Mouse (Mus musculus): Measurements from ENCODE around the gene Gm49673. TPM values are rescaled to one million over a fixed set of nuclear protein-coding genes. Genes with fewer than 3 reads are reported as not detected.
A peak's percentile ranks its signal among the peaks of the same experiment; 100 is the strongest.
"Not testable (repeated sequence)": the region's sequence is repeated elsewhere in the genome, so short reads cannot be mapped to it uniquely, and the experiment has no call there.

Gm49673 gene
- polyA plus RNA-seq, 1 experiment: not detected

DNA sequence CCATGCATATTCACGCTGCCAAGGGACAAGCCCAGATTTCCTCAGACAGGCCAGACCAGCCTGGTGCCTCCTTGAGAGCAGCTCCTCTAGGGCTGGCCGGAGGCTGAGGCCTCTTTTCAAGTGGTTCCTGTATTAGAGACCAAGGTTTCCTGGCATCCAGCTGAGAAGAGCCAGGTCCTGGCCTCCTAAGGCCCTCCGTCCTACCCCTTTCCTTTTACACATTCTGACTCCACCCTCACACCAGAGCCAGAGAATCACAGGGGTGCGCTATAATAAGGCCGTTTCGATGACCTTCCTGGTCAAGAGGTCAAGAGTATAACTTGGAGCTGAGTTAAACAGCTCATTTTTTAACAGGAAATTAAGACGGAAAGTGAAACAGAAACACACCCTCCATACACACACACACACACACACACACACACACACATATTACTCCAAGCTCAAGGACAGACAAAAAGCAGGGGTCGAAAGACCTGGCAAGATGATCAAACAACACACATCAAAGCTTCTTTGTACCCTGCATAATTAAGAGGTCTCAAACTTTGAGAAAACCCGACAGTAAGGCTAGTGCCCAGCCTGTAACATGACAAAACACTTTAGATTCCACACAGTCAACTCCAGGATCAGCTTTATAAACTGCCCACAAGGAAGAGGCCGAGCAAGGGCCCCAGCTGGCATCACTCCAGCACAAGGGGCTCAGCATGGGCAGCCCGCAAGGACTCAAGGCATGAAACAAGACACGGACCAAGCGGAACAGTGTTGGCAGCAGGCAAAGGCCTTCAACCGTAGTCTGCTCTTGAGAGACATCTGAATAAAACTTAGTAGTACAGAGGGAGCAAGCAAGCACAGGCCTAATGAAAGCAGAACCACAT, 3.5 kb downstream of the Gm49673 start:
- WGBS: 37% methylated on average over 14 of the region's 14 CpGs
- DNase-seq (ENCODE audit: low read depth, low spot score): not testable (repeated sequence)

DNA sequence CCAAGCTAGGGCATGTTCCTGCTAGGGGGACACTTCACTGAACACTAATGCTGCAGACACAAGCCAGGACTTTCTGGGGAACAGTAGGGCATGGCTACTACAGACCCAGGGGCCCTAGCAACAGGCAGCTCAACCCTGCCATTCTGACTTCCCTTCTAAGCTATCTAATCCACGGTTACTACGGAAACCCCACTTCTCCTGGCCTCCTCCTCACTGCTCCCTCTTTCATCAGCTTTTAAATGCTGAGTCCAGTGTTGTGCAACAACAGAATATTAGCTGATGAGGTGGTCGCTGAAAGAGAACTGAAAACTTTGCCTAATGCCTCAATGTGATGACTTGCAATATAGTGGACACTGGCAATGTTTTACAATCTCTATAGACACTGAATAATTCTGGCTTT, 7.4 kb downstream of the Gm49673 start:
- DNase-seq (ENCODE audit: low read depth, low spot score): not testable (repeated sequence)
- WGBS: 94% methylated on average over 3 of the region's 3 CpGs

DNA sequence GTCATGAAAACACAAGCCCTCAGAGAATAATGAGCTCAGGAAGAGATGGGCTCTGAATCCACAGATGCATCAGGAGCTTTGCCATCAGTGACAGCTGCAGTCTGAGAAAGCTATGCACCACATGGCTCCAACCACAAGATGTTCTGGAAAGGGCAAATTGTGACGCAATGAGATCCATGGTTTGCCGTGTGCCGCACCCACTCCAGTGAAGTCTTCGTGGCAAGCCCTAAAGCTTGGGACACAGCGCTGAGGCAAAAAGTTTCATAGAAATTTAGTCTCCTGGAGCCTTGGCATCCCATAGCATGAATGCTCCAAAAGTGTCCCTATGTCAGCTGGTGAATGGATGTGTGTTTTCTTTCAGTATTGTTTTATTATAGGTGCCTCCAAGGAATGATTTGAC, 9.5 kb downstream of the Gm49673 start:
- not testable (repeated sequence) for DNase-seq (ENCODE audit: low read depth, low spot score)
- 88% methylated on average over 5 of the region's 5 CpGs for WGBS

DNA sequence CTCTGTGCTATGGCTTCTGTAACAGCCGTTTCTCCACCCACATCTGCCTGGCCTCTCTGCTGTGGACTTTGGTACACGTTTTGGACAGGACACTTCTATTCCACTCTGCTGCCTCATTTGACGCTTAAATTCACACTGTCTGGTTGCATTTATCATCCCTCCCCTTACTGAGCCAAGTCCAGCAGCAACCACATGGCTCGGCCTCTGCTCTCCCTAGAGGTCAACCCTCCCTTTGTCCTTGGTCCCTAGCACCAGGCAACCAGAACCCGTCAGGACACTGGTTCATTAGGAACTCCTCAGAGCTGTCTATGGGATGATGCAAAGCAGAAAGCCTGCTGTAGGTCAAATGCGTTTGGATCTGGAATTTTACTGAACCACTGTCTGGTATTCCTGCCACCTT, 16.7 kb downstream of the Gm49673 start:
- DNase-seq (ENCODE audit: low read depth, low spot score): not testable (repeated sequence)
- WGBS: no CpG with 5 or more reads among the region's 6 CpGs

DNA sequence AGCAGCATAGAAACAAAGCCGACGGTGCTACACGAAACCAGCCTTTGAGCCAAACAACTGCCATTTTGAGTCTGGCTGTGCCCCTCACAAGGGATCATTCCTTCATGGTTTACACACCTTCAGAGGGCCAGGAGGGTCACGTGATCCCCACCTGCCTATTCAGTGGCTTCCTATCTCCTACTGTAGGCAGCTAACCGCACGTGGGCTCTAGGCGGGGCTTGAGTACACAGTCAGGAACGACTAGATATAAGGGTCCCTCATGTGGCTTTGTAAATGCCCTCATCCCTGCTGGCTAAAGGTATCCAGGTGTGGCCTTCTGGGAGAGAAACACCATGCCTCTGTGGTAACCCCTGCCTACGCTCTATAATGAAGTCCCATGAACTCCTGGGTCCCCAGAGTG, 18.0 kb downstream of the Gm49673 start:
- DNase-seq (ENCODE audit: low read depth, low spot score): not testable (repeated sequence)
- 56% methylated on average over 9 of the region's 9 CpGs for WGBS

DNA sequence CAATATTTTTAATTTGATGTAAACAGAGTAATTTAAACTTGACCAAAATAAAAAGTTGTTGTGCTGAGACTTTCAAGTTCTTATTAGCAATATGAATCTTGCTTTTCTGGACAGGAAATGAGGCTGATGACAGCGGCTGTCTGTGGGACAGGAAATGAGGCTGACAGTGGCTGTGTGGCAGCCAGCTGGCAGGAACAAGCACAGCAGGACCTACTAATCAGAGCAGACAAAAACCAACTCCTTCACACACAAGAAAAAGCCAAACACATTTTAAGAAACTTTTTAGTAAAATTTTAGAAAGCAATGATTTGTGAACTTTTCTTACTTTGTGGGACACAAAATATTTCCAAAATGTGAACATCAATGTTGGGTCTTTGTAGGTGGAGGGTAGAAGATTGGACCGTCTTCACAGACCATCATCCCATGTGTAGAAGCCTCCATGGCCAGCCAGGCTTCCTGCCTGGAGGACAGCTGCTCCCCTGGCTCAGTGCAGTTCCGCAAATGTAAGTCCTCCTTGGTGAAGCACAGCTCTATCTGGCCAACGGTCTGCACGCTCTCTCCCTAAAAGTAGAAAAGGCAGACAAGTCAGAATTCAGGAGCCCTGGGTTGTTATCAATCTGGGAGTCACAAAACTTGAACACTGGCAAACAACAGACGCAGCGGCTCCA, 19.1 kb downstream of the Gm49673 start:
- WGBS: no CpG with 5 or more reads among the region's 7 CpGs
- DNase-seq (ENCODE audit: low read depth, low spot score): not testable (repeated sequence)

DNA sequence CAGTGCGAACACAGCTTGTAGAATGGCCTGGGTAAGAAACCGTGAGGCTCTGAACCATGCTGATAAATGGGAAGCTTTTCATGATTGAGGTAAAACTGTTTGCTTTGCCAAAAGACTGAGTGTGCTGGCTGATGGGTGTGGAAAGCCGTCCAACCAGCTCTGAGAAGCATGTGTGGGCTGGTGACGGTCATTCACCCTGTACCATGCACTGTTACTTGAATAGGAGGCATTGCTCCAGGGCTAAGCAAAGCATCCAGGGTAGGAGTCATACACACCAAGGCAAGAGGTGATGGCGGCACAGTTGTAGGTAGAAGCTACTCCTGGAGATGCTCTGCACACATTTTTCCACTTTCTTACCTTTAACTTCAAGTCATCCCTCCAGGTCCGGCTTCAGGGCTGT, 23.0 kb downstream of the Gm49673 start:
- WGBS: 93% methylated on average over 3 of the region's 6 CpGs
- not testable (repeated sequence) for DNase-seq (ENCODE audit: low read depth, low spot score)

DNA sequence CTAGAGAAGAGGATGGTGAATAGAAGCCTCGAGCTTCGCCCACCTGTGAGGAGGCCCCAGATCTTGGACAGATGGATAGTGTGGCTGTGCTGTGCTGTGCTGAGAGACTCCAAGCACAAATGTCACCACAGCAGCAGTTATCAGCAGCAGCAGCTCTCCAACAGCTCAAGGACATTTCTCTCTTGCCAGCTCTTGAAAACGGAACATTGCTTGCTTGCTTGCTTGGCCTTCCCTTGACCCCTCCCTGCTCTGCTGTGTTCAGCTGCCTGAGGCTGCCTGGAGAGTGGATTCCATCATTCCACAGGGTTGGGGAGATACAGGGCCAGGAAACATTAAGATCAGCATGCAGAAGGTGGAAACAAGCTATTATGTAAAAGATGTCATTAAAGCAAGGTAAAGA, 24.6 kb downstream of the Gm49673 start:
- DNase-seq (ENCODE audit: low read depth, low spot score): not testable (repeated sequence)
- WGBS: no CpG with 5 or more reads among the region's 3 CpGs

DNA sequence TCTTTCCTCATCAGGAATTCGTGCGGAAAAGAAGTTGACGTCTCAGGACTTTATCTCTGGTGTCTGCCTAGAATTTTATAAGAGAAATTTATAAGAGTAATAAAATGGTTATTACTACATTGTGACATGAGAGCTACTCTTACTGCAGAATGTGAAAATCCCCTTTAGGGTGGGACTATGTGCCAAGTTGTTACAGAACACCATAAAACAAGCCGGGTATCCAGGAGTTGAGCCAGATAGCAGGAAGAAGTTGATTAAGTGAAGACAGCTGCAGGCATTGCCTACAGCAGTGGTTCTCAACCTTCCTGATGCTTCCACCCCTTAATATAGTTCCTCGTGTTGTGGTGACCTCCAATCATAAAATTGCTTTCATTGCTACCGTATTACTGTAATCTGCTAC, 30.7 kb downstream of the Gm49673 start:
- no CpG with 5 or more reads among the region's 6 CpGs for WGBS
- DNase-seq (ENCODE audit: low read depth, low spot score): not testable (repeated sequence)

DNA sequence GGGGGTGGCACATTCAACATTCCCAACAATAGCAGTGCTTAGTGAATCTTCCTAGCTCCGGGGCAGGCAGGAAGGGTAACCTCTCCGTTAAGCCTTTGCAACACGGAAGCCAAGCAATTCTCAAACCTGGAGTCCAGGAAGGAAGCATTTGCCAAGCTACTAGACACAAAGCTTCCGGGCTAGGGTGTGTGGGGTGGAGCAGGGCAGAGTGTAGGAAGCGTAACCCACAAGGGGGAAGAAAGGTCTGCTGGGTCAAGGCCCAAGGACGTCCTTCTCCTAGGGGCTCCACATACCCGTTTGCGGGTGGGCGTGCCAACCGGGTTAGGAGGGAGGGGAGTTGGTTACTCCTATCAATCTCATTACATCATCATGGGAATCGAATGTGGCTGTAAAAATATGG, 31.2 kb downstream of the Gm49673 start:
- DNase-seq (ENCODE audit: low read depth, low spot score): peak; percentile 39
- WGBS: 21% methylated on average over 8 of the region's 11 CpGs

DNA sequence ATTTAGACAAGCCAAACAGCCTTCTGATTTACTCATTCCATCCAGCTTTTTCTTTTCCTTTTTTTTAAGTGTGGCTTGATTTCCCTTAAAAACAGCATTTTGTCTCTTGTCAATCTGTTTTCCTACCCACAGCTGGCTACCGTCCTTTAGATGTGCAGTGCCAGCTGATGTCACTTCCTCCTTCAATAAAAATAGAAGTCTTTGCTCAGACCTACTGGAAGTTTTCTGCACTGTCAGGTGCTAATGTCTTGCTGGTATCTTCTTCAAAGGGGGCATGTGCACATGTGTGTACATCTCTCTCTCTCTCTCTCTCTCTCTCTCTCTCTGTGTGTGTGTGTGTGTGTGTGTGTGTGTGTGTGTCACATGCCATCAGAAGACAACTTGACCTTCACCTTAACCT, 35.4 kb downstream of the Gm49673 start:
- no CpG with 5 or more reads among the region's 1 CpGs for WGBS
- not testable (repeated sequence) for DNase-seq (ENCODE audit: low read depth, low spot score)

DNA sequence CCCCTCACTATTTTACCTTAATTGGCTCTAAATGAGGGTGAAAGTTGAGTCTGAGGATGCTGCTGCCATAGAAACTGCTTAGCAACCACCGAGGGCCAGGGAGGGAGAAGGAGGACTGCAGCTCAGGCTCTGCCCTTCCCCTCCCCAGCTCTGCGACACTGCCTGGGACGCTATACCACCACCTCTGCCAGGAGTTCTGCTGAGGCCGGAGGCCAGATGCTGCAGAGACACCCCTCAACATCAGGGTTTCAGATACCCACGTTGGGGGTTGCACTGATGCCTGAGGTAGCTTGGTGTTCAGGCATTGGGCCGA, 46.3 kb downstream of the Gm49673 start:
- DNase-seq (ENCODE audit: low read depth, low spot score): not testable (repeated sequence)
- 48% methylated on average over 4 of the region's 6 CpGs for WGBS

DNA sequence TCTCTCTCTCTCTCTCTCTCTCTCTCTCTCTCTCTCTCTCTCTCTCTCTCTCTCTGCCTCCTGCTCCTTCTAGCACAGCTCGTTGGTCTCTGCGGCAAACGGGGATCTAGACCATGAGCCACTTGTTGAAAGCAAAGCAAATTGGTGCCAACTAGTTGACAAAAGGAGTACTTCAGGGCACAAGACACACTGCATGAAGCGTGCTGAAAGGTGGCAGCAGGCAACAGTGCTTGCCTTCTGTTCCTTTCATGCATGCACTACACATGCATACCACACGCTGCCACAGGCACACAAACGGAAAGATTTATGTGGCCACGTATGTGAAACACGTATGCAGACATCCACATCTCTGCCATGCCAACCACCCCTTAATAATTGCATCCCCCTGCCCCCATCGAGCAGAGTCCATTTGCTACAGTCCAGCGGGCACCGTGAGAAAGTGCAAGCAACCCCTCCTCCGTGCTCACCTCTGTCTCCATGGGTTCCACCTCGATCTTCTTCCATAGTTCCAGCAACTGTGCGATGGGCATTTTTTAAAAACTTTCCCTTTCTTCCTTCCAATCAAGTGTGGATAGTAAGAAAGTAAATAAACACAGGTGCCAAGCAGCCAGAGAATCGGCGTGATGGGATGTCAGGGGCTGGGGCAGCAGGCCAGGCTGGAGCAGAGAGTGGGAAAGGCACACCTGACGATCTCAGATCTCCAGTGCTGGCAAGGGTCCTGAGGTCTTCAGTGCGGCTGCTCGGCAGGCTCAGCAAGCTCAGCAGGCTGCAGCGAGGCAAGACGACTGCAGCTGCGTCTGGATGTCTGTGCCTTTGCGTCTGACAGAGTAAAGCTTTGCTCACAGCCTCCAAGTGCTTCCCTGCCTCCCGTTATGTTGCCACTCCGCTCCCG, 46.9 kb downstream of the Gm49673 start:
- not testable (repeated sequence) for DNase-seq (ENCODE audit: low read depth, low spot score)
- WGBS: 66% methylated on average over 7 of the region's 26 CpGs

DNA sequence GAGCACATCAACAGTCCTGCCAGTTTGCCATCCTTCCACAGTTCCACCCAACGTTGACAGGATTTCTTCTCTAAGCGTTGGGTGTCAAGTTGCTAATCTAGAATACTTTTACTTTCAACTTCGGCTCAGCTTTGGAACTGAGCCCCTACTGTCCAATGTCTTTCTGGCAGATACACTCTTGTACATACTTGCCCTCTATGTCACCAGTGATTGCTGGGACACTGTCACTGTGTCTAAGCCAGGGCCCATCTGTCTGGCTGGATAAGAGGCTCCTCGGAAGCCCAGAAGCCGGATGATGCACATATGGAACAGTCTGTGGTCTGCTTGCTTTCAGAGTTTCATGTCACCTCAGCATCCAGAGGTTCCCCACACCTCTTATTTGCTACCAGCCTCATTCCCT, 51.4 kb downstream of the Gm49673 start:
- WGBS: 44% methylated on average over 3 of the region's 5 CpGs
- not testable (repeated sequence) for DNase-seq (ENCODE audit: low read depth, low spot score)

DNA sequence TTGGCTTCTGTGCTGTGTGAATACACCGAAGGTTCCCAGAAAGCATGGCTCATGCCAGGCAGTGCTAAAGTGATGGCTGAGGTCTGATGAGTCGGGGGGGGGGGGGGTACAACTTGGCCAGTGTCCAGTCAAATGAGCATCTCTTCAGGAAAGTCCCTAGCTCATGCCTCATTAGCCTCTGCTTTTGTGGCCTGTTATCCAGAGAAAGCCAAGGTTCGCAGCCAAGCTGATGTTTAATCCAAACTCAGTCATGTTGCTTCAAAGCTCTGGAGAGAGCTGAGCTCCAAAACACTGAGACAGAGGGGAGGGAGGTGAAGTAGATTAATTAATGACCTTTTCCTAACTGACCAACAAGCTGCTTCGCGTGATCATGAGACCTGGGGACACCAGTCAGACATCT, 51.9 kb downstream of the Gm49673 start:
- DNase-seq (ENCODE audit: low read depth, low spot score): not testable (repeated sequence)
- WGBS: 85% methylated on average over 3 of the region's 5 CpGs

DNA sequence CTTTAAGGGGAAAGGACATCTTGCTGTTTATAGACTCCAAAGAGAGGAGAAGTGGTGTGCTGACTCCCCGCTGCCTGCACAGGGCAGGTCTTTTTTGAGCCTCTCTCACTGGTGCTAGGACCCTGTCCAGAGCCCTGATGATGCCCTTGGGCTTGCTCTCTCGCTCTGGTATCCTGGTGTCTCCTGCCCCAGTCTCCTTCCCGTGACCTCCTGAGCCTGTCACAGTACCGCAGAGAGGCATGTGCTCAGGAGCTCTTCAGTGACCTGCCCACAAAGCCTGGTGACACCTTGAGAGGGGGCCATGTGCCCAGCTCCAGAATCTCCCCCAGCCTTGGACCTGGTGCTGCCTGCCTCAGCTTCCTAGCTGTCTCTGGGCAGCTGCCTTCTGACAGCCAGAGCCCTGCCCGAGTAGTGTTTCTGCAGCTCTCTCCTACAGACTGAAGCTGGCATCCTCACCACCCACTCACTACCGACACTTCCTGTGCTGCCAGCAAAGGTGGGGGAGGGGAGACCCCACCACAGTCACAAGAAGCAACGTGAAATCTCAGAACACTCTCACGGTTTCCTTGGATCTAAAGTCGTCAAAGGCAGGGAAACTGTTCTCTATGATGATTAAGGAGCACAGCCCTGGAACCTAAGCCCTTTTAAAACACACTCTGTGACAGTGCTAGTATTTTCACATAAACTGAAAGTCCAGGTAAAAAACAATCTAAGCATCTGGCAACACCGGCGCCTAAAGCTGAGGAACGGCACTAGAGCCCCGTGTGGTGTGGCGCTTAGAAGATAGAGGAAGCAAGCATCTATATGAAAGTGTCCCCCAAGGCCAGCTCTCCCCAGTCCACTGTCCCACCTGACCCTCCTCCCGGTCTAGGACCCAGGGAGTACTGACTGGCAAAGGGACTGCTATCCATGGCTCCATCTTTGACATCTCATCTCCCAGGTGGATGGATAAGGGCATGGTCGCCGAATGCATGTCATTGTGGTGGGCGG, 54.8 kb downstream of the Gm49673 start:
- WGBS: 48% methylated on average over 4 of the region's 18 CpGs
- not testable (repeated sequence) for DNase-seq (ENCODE audit: low read depth, low spot score)

DNA sequence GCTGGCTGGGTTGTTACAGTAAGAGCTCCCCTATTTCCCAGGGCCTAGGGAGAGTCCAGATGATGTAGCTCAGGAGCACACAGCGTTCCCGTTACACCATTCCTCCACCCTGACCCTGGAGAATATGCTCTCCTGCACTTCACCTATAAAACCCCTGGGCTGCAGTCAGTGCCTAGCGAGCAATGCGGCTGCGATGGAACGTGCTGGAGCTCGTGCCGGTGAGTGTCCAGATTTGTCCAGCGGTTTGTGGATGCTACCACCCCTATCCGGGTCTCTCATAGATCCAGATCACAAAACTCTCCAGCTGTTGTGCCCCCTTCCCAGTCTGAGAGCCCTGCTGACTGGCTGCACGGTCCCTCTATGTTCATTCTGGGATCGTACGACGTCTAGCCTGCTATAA, 56.3 kb downstream of the Gm49673 start:
- 93% methylated on average over 14 of the region's 14 CpGs for WGBS
- DNase-seq (ENCODE audit: low read depth, low spot score): not testable (repeated sequence)

DNA sequence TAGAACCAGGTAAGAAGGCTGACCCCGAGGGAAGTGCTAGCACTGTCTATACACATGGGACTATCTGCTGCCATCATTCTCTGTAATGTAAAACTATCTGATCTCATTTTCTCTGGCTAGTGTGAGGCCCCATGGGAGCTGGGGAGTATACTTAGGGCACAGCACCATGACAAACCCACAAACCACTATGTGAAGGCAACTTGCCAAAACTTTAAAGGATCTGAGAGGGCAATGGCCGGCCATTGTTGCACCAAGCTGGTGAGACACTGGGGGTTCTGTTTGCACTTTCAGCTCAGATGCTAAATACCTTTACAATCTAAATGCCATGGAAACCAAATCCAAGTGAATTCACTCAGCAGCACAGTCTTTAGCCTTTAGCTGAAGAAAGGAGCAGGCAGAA, 77.7 kb downstream of the Gm49673 start:
- 55% methylated on average over 2 of the region's 2 CpGs for WGBS
- DNase-seq (ENCODE audit: low read depth, low spot score): not testable (repeated sequence)

DNA sequence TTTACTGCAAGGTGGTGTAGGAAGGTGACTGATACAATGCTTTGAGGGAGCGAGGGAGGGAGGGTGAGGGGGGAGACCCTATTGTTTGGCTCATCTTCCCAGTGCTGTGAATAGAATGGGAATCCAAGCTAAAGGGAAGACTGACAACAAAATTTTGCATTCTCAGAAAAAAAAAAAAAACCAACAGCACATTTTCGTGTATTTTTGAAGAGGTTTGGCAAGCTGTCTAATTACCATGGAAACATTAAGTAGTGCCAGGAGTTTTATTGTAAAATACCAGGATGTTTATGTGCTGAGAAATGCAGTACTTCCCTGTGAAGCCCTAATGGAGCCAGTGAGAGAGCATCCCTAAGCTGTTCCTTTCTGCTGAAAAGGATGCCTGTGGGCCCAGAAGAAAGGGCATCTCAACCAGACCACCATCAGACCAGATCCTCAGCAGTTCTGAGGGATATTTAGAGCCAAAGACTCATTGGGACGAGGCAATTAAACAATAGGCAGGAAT, 90.9 kb downstream of the Gm49673 start:
- not testable (repeated sequence) for DNase-seq (ENCODE audit: low read depth, low spot score)
- 52% methylated on average over 2 of the region's 3 CpGs for WGBS

All from large intestine, adult 2 months (tissue).